Mouse (Mus musculus) limb, embryonic 10.5 days (tissue): ENCODE results near the gene Fth1. TPM values are rescaled to one million over a fixed set of nuclear protein-coding genes. Genes with fewer than 3 reads are reported as not detected.

Experiments
- DNase-seq: peaks from one replicate; pipeline ENCODE4 v3.0.0-alpha.2; 2017; ENCODE audit warnings: low spot score
- H3K27ac ChIP-seq: fragments of 300-500 bp; sonication (generic); 2 replicates; pipeline ENCODE4 v1.5.1; 2016; ENCODE audit warnings: mild to moderate bottlenecking
- H3K27me3 ChIP-seq: fragments of 300-500 bp; sonication (generic); 2 replicates; pipeline ENCODE4 v1.6.1; 2016; ENCODE audit warnings: low read depth, mild to moderate bottlenecking; ENCODE audit not compliant: poor library complexity, severe bottlenecking
- H3K36me3 ChIP-seq: fragments of 300-500 bp; sonication (generic); 2 replicates; pipeline ENCODE4 v1.6.1; 2016; ENCODE audit warnings: mild to moderate bottlenecking, moderate library complexity
- H3K4me1 ChIP-seq: fragments of 300-500 bp; sonication (generic); 2 replicates; pipeline ENCODE4 v1.6.1; 2016
- H3K4me3 ChIP-seq: fragments of 300-500 bp; sonication (generic); 2 replicates; pipeline ENCODE4 v1.5.1; 2016; ENCODE audit warnings: mild to moderate bottlenecking, moderate library complexity
- H3K9me3 ChIP-seq: fragments of 300-500 bp; sonication (generic); replicated peaks from 2 replicates; pipeline ENCODE4 v1.6.1; 2016; ENCODE audit warnings: mild to moderate bottlenecking
- WGBS: fragments of 180-500 bp; shearing (Covaris S2); methylation state at CpG from one replicate; pipeline ENCODE4 v1.1.7; 2016; 5-methylcytosine and 5-hydroxymethylcytosine counted together
- polyA plus RNA-seq: library from polyadenylated mRNA; unstranded; fragments of >200 nt; fragmentation: Nextera tagmentation; extraction: Ambion mirVana; gene quantifications from 2 replicates; pipeline ENCODE4 v1.2.1, GENCODE M21; 2016

Fth1 gene
- polyA plus RNA-seq, 1 experiment from 2014 or later, result 1,175 TPM

GRCm38 (mm10) chr19:9989171-9989883 is 8.9 kb downstream of the Fth1 start:
- no peak for DNase-seq
- peaks cover 29% of the 10 kb centered on the region for H3K4me1 ChIP-seq
- H3K36me3 ChIP-seq, result peaks cover 24% of the 10 kb centered on the region
- no peaks in the 10 kb centered on the region for H3K27me3 ChIP-seq
- no peaks in the 10 kb centered on the region for H3K9me3 ChIP-seq
- no peak overlapping the region for H3K4me3 ChIP-seq
- 69% methylated on average over 17 of the region's 17 CpGs for WGBS
- H3K27ac ChIP-seq, result no peak overlapping the region

- H3K4me1 ChIP-seq, result peaks cover 28% of the 10 kb centered on the region
Observed at GRCm38 (mm10) chr19:9989884-9990256, 9.5 kb downstream of the Fth1 start.

GRCm38 (mm10) chr19:9991304-9991703 is 10.9 kb downstream of the Fth1 start:
- H3K36me3 ChIP-seq, result peaks cover 4% of the 10 kb centered on the region
- peaks cover 28% of the 10 kb centered on the region for H3K4me1 ChIP-seq
- no peaks in the 10 kb centered on the region for H3K9me3 ChIP-seq
- H3K4me3 ChIP-seq, result no peak overlapping the region
- peak; percentile 87 for DNase-seq
- WGBS, result 30% methylated on average over 5 of the region's 5 CpGs
- no peaks in the 10 kb centered on the region for H3K27me3 ChIP-seq
- no peak overlapping the region for H3K27ac ChIP-seq

More at GRCm38 (mm10) chr19:9989884-9990256, 9.5 kb downstream of the Fth1 start:
- Histone ChIP-seq H3K27me3 (no peaks in the 10 kb centered on the region), H3K9me3 (no peaks in the 10 kb centered on the region), H3K4me3 (no peak overlapping the region), H3K36me3 (peaks cover 19% of the 10 kb centered on the region), H3K27ac (no peak overlapping the region)
- DNase-seq, result no peak

- Histone ChIP-seq H3K4me1 (peaks cover 22% of the 10 kb centered on the region), H3K36me3 (no peaks in the 10 kb centered on the region), H3K27ac (peak overlapping the region; percentile 79), H3K27me3 (no peaks in the 10 kb centered on the region), H3K9me3 (no peaks in the 10 kb centered on the region), H3K4me3 (peak overlapping the region; percentile 48)
- WGBS, result 45% methylated on average over 26 of the region's 26 CpGs
- no peak for DNase-seq
Observed at GRCm38 (mm10) chr19:9992011-9992958, 11.9 kb downstream of the Fth1 start.

GRCm38 (mm10) chr19:9993036-9993656 is 12.7 kb downstream of the Fth1 start:
- peak; percentile 97 for DNase-seq
- Histone ChIP-seq H3K4me1 (peaks cover 13% of the 10 kb centered on the region), H3K27me3 (no peaks in the 10 kb centered on the region), H3K9me3 (no peaks in the 10 kb centered on the region), H3K4me3 (peak overlapping the region; percentile 48), H3K27ac (peak overlapping the region; percentile 79), H3K36me3 (no peaks in the 10 kb centered on the region)
- 8% methylated on average over 17 of the region's 17 CpGs for WGBS

GRCm38 (mm10) chr19:9997204-9998062 is 17.0 kb downstream of the Fth1 start:
- H3K27me3 ChIP-seq, result no peaks in the 10 kb centered on the region
- H3K36me3 ChIP-seq, result no peaks in the 10 kb centered on the region
- WGBS, result 76% methylated on average over 12 of the region's 12 CpGs
- H3K4me3 ChIP-seq, result no peak overlapping the region
- no peak overlapping the region for H3K27ac ChIP-seq
- peaks cover 9% of the 10 kb centered on the region for H3K4me1 ChIP-seq
- no peak for DNase-seq
- 0 out of 2 replicates have a peak, but pooled peaks cover under 1% of the 10 kb centered on the region for H3K9me3 ChIP-seq

- 73% methylated on average over 2 of the region's 2 CpGs for WGBS
- no peak for DNase-seq
- Histone ChIP-seq H3K27ac (no peak overlapping the region), H3K36me3 (no peaks in the 10 kb centered on the region), H3K9me3 (0 out of 2 replicates have a peak, but pooled peaks cover 3% of the 10 kb centered on the region), H3K4me3 (no peak overlapping the region), H3K27me3 (no peaks in the 10 kb centered on the region), H3K4me1 (peaks cover 3% of the 10 kb centered on the region)
Observed at GRCm38 (mm10) chr19:9998063-9998416, 17.6 kb downstream of the Fth1 start.

GRCm38 (mm10) chr19:9998736-9999486 is 18.5 kb downstream of the Fth1 start:
- 0 out of 2 replicates have a peak, but pooled peaks cover 3% of the 10 kb centered on the region for H3K9me3 ChIP-seq
- H3K36me3 ChIP-seq, result no peaks in the 10 kb centered on the region
- H3K4me1 ChIP-seq, result no peaks in the 10 kb centered on the region
- no peak for DNase-seq
- no peaks in the 10 kb centered on the region for H3K27me3 ChIP-seq
- WGBS, result 73% methylated on average over 13 of the region's 13 CpGs
- no peak overlapping the region for H3K4me3 ChIP-seq
- no peak overlapping the region for H3K27ac ChIP-seq

GRCm38 (mm10) chr19:10000330-10000729 is 19.9 kb downstream of the Fth1 start:
- Histone ChIP-seq H3K27me3 (no peaks in the 10 kb centered on the region), H3K4me3 (no peak overlapping the region), H3K9me3 (0 out of 2 replicates have a peak, but pooled peaks cover 3% of the 10 kb centered on the region), H3K36me3 (no peaks in the 10 kb centered on the region), H3K27ac (no peak overlapping the region), H3K4me1 (no peaks in the 10 kb centered on the region)
- DNase-seq, result no peak
- WGBS, result 29% methylated on average over 3 of the region's 3 CpGs

GRCm38 (mm10) chr19:10001206-10001969 is 21.0 kb downstream of the Fth1 start, which contains the start of the genes Best1 and Rab3il1:
Gene Best1 (minus strand): TSS chr19:10001633.
Gene Rab3il1 (plus strand): TSS chr19:10001669.
- H3K4me3 ChIP-seq, result no peak within 1 kb of the TSS
- DNase-seq, result no peak
- no peak within 1 kb of the TSS for H3K27ac ChIP-seq
- H3K36me3 ChIP-seq, result no peaks in the 10 kb centered on the region
- no peaks in the 10 kb centered on the region for H3K27me3 ChIP-seq
- no peaks in the 10 kb centered on the region for H3K4me1 ChIP-seq
- 80% methylated on average over 7 of the region's 7 CpGs for WGBS
- H3K9me3 ChIP-seq, result 0 out of 2 replicates have a peak, but pooled peaks cover 3% of the 10 kb centered on the region

GRCm38 (mm10) chr19:10003696-10004095 is 23.3 kb downstream of the Fth1 start:
- H3K4me3 ChIP-seq, result no peak overlapping the region
- H3K27me3 ChIP-seq, result no peaks in the 10 kb centered on the region
- H3K9me3 ChIP-seq, result 0 out of 2 replicates have a peak, but pooled peaks cover 3% of the 10 kb centered on the region
- no peak overlapping the region for H3K27ac ChIP-seq
- DNase-seq, result no peak
- H3K36me3 ChIP-seq, result no peaks in the 10 kb centered on the region
- no peaks in the 10 kb centered on the region for H3K4me1 ChIP-seq
- 91% methylated on average over 1 of the region's 1 CpGs for WGBS
